Mouse (Mus musculus) monocyte, adult 2 months (primary cell): ENCODE data around the gene Hist1h2br.
A peak's percentile ranks its signal among the peaks of the same experiment; 100 is the strongest.
"Not testable (repeated sequence)": the region's sequence is repeated elsewhere in the genome, so short reads cannot be mapped to it uniquely, and the experiment has no call there.

Source experiments
- DNase-seq, 2 experiments: peaks; one replicate each; pipeline ENCODE4 v3.0.0; 2022; ENCODE audit warnings: low spot score in 2 of 2, low read depth in 1 of 2

Gene Hist1h2br

DNA sequence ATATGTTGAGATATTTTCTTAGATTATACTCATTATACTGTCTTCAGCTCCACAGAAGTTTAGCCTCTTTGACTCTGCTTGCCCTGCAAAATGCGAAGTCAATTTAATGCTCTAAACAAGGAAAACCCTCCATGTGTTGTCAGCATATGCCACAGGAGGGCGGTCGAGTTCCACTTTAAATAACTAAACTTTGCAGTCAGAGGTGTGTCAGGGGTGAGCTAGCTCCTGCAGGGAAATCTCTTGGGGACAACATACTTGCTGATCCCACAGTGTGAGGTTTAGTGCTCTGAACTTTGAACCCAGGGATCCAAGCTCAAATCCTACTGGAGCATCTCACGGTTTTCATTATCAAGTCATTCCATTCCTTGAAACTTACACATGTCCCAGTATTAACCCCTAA is 7.0 kb downstream of the Hist1h2br start:
- DNase-seq, result not testable (repeated sequence)

DNA sequence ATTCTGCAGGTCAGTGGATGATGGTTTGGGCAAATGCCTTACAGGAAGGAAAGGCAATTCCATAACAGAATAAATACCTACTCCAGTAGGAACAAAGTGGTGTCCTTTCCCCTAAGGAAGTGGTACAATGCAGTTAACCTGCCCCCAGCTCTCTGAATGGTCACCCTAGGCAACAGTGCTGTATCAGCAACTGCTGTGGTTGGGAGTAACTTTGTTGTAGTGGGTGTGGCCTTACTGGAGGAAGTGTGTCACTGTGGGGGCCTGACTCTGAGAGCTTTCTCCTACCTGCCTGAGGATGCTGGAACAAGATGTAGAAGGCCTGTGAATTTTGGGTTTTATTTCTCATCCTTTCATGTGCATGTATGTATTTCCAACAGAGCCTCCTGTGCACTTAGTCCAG is 12.8 kb downstream of the Hist1h2br start:
- DNase-seq, result not testable (repeated sequence)

DNA sequence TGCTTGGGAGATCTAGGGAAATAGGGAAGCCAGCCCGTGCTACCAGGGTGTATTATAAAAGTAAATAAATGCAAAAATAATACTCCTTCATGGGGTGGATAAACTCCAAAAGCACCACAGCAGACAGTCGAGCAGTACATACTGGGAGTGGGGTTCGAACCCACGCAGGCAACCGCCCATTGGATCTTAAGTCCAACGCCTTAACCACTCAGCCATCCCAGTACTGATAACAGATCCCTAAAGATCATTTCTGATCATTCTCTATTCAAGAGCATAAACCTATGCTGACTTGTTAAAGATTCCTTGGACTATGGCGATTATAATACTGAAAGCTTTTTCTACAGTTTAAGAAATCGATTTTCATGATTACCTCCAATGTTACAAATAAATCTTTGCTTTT is 14.3 kb downstream of the Hist1h2br start:
- no peak for DNase-seq

DNA sequence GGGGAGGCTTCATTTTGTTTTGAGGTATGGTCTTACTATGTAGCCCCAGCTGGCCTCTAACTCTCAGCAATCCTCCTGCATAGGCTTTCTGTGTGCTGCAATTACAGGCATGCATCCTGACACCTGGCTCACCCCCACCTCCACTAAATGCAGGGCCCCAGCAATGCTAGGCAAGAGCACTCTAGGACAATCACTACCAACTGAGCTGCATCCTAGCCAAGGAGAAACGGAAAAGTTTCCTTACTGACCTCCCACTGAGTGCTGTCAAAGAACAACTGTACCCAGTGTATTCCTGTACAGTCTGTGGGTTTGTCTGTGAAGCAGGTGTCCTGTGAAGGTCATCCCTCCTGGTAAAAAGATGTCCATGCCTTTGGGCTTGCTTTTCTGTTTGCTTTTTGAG is 17.2 kb downstream of the Hist1h2br start:
- not testable (repeated sequence) for DNase-seq

DNA sequence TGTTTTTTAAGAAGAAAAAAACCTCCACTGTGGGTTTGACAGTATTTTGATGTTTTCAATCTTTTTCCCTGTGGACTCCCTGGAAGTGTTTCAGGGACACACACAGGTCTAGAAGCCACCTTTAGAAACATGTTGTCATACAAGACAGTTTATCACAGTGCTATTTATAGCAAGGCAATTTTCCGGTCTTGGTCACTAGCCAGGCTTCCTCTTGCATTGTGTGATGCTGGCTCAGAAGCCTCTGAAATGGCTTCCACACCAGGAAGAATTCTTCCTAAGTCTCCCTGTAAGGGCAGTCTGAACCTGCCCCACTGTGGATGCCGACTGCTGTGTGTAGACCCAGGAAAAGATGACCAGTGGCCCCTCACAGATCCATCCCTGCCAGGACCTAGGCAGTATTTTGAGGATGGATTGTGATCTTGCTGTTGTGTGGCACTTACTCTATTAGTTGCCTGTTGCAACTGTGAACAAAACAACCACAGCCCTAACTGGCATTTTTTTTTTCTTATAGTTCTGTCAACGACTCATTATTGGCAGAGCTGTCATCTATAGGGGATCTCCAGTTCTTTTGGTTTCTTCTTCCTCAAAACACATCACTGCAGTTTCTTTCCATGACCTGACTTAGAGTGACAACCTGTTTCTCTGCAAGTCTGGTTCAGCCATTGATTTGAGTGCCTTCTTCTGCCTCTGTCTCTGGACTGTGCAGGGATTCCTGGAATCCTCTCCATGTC is 18.8 kb downstream of the Hist1h2br start:
- no peak for DNase-seq

DNA sequence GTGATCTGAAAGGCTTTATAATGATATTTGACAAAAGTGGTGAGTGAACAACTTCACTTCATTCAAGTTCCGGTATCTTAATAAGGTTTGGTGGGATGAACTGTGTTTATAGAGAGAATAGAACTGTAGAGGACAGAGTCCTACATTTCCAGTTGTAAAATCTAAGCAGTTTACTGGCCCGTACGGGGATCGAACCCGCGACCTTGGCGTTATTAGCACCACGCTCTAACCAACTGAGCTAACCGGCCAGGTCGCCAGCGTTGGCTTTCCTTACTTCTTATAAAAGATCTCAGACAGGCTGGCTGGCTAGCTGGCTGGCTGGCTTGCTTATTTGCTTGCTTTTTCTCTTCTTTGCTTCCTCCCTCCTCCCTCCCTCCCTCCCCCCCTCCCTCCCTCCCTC is 21.6 kb downstream of the Hist1h2br start:
- peak; percentile 45 to 72 for DNase-seq

DNA sequence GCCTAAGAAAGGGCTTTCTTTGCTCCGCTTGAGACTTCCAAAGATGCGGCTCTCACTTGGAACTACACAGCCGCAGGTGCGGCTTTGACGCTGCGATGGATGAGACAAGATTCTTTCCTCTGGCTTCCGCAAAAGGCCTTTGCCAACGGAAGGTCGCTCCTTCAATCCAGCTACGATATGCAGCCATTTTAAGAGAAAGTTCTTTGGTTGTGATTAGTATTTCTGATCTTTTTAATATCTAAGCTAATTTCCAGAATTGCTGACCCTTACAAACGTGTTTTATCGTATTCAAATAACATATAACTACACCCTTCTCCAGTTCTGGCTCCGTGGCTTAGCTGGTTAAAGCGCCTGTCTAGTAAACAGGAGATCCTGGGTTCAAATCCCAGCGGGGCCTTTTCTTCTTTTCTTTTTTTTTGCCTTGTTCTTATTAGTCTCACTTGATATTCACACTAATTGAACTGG is 22.2 kb downstream of the Hist1h2br start:
- DNase-seq, result no peak

DNA sequence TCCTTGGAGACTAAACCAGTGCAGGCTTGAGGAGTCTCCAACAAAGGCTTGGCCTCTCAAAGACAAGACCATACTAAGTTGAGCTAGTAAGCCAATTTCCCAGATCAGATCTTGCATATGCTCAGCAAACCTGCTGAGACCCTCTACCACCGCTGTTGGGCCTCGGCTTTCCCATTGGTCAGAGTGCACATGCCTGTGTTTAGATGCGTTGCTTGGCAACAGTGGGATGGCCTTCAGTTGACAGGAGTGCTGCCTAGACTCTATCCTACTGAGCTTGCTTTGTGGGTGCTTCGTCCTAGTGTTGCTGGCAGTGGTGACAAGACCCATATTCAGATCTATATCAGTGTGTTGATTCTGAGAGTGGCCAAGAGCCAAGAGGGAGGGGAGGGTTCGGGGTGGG is 28.1 kb downstream of the Hist1h2br start:
- no peak for DNase-seq

DNA sequence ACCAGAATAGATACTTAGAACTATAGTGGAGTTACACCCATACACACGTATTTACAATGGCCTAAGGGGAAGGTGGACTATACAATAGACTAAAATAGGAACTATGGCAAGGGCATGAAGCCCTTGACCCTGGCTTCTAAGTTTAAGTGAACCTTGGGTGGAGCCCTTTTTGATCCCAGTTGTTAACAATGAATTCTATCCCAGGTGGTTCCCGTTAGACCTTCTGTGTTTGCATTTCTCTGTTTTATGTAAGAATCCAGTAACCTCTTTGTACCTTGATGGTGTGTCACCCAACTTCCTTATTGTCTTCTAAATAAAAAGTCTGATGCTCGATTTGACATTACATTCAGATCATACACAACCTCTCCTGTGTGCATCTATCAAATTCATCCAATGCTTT is 32.0 kb downstream of the Hist1h2br start:
- not testable (repeated sequence) for DNase-seq

DNA sequence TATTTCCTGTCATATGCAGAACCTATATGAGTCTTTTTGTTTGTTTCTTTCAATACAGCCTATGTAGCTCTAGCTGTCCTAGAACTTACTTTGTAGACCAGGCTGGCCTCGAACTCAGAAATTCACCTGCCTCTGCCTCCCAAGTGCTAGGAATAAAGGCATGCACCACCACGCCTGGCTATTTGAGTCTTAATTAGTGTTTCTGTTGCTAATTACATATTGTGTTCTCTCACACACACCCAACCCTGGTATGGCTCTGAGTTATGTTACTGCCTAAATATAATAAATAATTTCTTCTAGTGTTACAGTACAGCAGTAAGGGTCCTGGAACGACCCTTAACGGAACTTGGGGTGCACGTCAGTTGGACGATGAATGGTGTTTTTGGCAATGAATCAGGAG is 47.2 kb downstream of the Hist1h2br start:
- DNase-seq, result no peak

DNA sequence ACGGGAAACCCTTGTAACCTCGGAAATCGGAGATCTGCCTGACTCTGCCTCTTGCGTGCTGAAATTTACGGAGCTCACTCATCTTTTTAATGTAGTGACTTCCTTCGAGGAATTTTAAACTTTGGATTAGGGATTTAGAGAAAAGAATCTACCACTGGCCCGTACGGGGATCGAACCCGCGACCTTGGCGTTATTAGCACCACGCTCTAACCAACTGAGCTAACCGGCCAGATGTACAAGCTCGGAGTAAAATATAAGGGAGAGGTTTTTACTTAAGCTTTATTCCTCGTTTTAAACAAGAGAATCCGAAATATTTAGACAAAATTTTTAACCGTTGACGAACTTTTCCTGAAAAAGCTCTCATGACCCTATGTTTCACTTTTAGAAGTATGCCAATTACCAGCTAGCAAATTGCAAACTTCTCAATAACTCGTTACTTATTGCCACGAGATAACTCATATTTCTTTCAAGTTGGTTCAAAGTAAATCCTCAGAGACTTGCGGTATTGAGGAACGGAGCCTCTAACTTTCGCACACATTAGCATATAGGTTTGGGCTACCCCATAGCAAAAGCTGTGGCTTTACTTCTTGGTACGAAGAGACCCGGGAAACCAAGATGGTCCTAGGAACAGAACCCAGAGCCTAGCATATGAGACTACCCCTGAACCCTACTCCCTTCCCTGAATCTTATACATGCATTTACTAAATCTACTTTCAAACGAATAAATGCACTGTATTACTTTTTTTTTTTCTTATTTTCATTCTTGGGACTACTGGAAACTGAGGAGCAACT is 48.5 kb downstream of the Hist1h2br start:
- peak in 1 of 2 experiments; percentile 13 for DNase-seq

DNA sequence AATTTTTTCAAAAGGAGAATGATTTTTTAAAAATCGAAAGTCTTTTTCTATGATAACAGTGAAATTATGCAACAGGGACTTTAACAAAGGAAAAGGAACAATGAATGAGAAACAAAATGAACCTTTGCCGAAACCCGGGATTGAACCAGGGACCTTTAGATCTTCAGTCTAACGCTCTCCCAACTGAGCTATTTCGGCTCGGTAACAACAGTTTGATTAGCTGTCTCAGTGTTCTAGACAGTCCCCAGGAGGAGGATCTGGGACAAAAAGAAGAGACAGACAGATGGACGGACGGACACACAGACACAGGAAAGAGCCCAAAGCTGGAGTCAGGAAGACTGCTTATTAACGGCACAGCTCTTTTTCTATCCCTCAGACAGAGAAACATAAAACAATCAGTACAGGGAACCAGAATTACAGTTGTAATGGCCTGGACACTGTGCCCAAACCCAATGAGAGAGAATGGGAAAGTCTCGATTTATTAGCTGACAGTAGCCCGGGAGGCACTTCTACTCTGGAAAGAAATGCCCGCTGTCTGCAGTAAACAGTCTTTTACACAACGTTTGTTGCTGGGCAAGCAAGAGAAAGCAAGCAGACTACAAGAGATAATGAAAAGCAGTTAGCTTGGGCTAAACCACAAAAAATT is 49.3 kb downstream of the Hist1h2br start:
- DNase-seq, result peak; percentile 12 to 22

DNA sequence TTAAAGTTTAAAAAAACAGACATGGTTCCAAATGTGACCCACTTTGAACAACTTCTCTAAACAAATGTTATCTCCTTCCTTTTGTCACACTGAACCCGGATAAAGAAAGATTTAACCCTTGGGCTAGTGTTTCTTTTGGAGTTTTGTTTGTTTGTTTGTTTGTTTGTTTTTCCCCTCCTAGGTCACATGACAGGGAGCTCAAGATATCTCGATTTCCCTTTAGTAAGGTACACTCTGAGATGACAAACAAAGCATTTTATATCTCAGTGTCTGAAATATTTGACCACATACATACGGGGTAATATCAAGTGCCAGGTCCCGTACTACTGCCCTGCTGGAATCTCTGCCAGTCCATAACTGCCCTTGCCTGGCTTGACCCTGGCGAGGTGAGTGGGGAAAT is 49.9 kb downstream of the Hist1h2br start:
- no peak for DNase-seq

DNA sequence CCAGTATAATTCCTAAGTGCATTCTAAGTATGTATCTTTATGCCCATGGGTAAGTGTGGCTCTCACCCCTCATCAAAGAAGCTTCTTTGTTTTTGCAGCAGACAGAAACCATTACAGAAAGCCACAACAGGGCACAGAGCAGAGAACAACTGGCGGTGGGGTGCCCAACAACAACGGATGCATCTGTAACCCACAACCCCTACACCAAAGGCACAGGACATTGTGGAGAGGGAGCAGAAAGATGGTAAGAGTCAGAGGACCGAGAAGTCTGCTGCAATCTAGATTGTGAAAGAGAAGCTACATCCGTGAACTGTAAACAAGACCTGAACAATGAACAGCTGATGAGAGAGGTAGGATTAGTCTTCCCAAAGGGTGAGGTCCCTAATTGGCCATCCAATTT is 51.0 kb downstream of the Hist1h2br start:
- DNase-seq, result no peak
